Mouse (Mus musculus): ENCODE data around the gene Pip4p1. TPM values are rescaled to one million over a fixed set of nuclear protein-coding genes. Genes with fewer than 3 reads are reported as not detected.
A peak's percentile ranks its signal among the peaks of the same experiment; 100 is the strongest.
"Not testable (repeated sequence)": the region's sequence is repeated elsewhere in the genome, so short reads cannot be mapped to it uniquely, and the experiment has no call there.

Gene Pip4p1
- polyA plus RNA-seq, 1 experiment from 2014 or later: 67.5 TPM

DNA sequence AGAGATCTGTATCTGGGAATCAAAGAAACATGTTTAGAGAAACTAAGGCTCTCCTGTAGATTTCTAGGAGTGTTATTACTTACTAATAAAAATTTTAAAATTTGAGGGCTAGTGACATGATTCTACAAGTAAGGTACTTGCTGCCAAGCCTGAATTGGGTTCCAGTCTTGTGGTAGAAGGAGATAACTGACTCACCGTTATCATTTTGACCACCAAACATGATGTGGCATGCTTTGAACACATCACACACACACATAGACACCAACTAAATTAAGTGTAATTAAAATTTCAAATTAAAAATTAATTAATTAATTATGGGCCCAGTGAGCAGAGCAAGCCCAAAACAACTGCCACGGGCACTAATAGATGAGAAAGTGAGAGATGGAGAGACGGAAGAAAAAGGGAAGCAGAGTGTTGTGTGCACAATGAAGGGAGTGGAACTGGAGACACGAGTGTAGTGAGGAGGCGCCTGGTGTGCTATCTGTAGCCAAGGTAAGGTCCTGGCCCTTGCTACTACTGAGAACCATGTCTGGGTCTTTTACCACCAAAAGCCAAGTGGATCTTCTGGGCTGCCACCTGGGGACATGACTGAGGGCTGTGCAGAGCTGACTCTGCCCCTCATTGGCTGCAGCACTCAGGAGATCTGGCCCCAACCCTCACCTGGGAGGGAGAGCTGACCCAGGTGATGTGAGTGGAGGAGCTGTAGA, 27.8 kb upstream of the Pip4p1 start:
- H3K9me3 ChIP-seq; H3K4me3 ChIP-seq (replicated peaks); H3K36me3 ChIP-seq; H3K4me1 ChIP-seq (replicated peaks); ATAC-seq; H3K9ac ChIP-seq; H3K27me3 ChIP-seq (replicated peaks); H3K27ac ChIP-seq; H3K4me2 ChIP-seq (replicated peaks): not testable (repeated sequence)
- WGBS: 89% methylated on average over 5 of the region's 5 CpGs

DNA sequence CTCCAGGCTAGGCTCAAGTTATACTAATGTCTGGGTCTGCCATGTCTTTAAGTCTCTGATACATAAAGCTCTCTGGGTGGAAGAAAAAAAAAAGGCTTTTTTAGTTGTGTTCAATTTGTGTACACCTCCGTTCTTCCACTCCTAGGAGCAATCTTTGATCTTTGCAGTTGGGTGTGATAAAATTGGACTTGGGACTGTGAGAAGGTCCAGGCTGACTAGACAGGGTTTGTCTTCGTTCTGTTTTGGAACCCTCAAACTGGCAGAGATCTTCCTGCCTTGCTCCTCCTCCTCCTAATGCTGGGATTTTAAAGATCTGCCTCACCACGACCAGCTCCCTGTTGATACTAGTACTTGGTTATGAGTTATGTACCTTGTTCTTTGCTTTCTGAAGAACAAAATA, 26.5 kb upstream of the Pip4p1 start:
- H3K36me3 ChIP-seq; H3K9ac ChIP-seq; H3K4me3 ChIP-seq (replicated peaks); H3K27ac ChIP-seq; H3K27me3 ChIP-seq (replicated peaks); H3K4me2 ChIP-seq (replicated peaks); H3K9me3 ChIP-seq; H3K4me1 ChIP-seq (replicated peaks): not testable (repeated sequence)
- WGBS: 49% methylated on average over 3 of the region's 3 CpGs
- peak; percentile 65 for ATAC-seq

DNA sequence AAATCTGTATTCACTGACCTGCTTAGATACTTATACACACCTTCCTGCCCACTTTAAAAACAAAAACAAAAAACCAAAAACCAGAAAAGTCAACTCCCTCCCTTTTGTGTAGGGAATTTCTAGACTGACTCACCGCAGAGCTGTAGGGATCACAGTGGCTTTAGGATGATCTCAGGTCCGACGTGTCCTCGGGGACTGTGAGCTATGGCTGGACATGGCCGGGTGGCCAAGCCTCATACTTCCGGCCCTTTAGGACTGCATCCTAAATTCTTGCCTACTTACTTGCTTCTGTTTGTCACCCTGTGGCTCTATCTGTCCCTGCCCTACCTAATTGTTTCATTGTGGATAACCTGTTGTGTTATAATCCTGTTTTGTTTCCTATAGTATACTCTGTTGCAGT, 26.1 kb upstream of the Pip4p1 start:
- not testable (repeated sequence) for H3K36me3 ChIP-seq; H3K4me1 ChIP-seq (replicated peaks); H3K4me3 ChIP-seq (replicated peaks); H3K9me3 ChIP-seq; H3K27me3 ChIP-seq (replicated peaks); H3K9ac ChIP-seq; H3K27ac ChIP-seq; ATAC-seq
- 83% methylated on average over 6 of the region's 6 CpGs for WGBS
- H3K4me2 ChIP-seq (replicated peaks): peak overlapping the region; percentile 49

DNA sequence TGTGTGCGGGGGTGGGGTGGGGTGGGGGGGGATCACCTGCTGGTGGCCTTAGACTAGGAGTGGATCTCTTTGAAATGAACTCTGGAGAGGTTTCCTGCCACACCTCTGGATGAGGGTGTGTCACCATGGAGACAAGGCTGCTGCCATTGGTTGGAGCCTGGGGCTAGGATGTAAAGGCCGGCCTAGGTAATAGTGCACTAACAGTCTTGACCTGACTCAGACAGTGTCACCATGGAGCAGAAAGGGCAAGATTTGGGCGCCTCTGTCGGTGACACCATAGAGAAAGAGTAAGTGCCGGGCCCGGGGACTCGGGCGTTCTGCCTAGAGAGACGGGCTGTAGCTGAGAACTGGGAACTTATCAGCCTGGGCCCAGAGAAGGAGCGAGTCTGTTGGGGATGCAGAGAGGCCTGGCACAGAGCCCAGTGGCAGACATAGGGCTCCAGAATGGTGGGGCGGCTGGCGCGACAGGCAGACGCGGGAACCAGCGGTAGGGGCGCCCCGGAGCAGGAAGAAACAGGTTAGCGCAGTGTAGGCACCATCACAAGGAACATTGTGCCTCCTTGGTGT, 25.4 kb upstream of the Pip4p1 start, which contains the start of gene Pnp2:
Gene Pnp2, plus strand, starts transcription at position 51 of the 567 bp plus-strand sequence.
- H3K4me2 ChIP-seq (replicated peaks): peak within 1 kb of the TSS; percentile 49
- not testable (repeated sequence) for H3K9ac ChIP-seq; H3K27ac ChIP-seq; H3K9me3 ChIP-seq; H3K27me3 ChIP-seq (replicated peaks); H3K4me1 ChIP-seq (replicated peaks); H3K36me3 ChIP-seq; H3K4me3 ChIP-seq (replicated peaks)
- 9% methylated on average over 19 of the region's 19 CpGs for WGBS
- ATAC-seq: peak; percentile 80

DNA sequence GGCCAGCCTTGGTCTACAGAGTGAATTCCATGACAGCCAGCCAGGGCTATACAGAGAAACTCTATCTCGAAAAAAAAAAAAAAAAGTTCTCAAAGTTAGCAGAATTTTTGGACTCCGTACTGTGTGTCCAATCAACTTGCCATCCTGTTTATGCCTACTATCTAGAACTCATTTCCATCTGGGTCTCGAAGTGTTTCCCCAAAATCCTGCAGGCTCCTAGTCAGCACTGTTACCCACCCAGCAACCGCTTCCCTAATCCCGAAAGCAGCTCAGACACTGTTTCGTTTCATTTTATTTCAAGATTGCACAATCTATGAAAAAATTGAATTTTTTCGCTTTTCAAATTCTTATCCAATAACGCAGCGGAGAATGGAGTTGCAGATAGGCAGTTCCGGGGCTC, 24.8 kb upstream of the Pip4p1 start:
- H3K27me3 ChIP-seq (replicated peaks): no peaks in the 10 kb centered on the region
- H3K9me3 ChIP-seq: no peaks in the 10 kb centered on the region
- H3K9ac ChIP-seq: no peak overlapping the region
- H3K27ac ChIP-seq: no peak overlapping the region
- no peaks in the 10 kb centered on the region for H3K36me3 ChIP-seq
- no peak overlapping the region for H3K4me3 ChIP-seq (replicated peaks)
- no peaks in the 10 kb centered on the region for H3K4me1 ChIP-seq (replicated peaks)
- ATAC-seq: no peak
- WGBS: 91% methylated on average over 10 of the region's 10 CpGs
- H3K4me2 ChIP-seq (replicated peaks): no peak overlapping the region

DNA sequence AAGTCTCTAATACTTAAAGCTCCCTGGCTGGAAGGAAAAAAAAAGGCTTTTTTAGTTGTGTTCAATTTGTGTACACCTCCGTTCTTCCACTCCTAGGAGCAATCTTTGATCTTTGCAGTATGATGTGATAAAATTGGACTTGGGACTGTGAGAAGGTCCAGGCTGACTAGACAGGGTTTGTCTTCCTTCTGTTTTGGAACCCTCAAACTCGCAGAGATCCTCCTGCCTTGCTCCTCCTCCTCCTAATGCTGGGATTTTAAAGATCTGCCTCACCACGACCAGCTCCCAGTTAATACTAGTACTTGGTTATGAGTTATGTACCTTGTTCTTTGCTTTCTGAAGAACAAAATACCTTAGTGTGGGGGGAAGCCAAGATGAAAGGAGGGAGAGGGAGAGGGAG, 14.9 kb upstream of the Pip4p1 start:
- peak overlapping the region; percentile 53; the same call in 1 of the 2 replicates for H3K9ac ChIP-seq

GRCm38 (mm10) chr14:50945081-50945480, 14.4 kb upstream of the Pip4p1 start:
- Histone ChIP-seq H3K4me3 (replicated peaks) (peak overlapping the region; percentile 51), H3K27ac (peak overlapping the region; percentile 90), H3K4me2 (replicated peaks) (peak overlapping the region; percentile 63), H3K9ac (peak overlapping the region; percentile 53)
- not testable (repeated sequence) for H3K27me3 ChIP-seq (replicated peaks); H3K36me3 ChIP-seq; H3K9me3 ChIP-seq; H3K4me1 ChIP-seq (replicated peaks)
- 5% methylated on average over 6 of the region's 6 CpGs for WGBS
- ATAC-seq: peak; percentile 39

More for the DNA sequence above, 14.9 kb upstream of the Pip4p1 start:
- not testable (repeated sequence) for ATAC-seq; H3K9me3 ChIP-seq; H3K4me1 ChIP-seq (replicated peaks); H3K27me3 ChIP-seq (replicated peaks); H3K36me3 ChIP-seq
- peak overlapping the region; percentile 90; the same call in 1 of the 2 replicates for H3K27ac ChIP-seq
- peak overlapping the region; percentile 63 for H3K4me2 ChIP-seq (replicated peaks)
- peak overlapping the region; percentile 51 for H3K4me3 ChIP-seq (replicated peaks)
- WGBS: 16% methylated on average over 3 of the region's 3 CpGs

DNA sequence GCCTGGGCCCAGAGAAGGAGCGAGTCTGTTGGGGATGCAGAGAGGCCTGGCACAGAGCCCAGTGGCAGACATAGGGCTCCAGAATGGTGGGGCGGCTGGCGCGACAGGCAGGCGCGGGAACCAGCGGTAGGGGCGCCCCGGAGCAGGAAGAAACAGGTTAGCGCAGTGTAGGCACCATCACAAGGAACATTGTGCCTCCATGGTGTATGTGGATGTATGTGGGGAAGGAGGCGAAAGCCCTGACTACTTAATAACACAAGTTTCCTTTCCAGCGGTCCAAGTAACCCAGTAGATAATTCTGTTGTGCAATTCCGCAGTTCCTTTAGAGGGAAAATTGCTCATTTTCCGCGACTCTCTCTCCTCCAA, 14.0 kb upstream of the Pip4p1 start:
- peak overlapping the region; percentile 53 for H3K9ac ChIP-seq
- H3K36me3 ChIP-seq; H3K4me1 ChIP-seq (replicated peaks); H3K27me3 ChIP-seq (replicated peaks); H3K9me3 ChIP-seq: not testable (repeated sequence)
- peak; percentile 97 for ATAC-seq
- peak overlapping the region; percentile 51 for H3K4me3 ChIP-seq (replicated peaks)
- peak overlapping the region; percentile 90 for H3K27ac ChIP-seq
- peak overlapping the region; percentile 63 for H3K4me2 ChIP-seq (replicated peaks)
- WGBS: under 1% methylated on average over 15 of the region's 15 CpGs

- peak; percentile 99 for ATAC-seq
- Histone ChIP-seq H3K9ac (peak within 1 kb of the TSS; percentile 53), H3K9me3 (no peaks in the 10 kb centered on the region), H3K4me1 (replicated peaks) (no peaks in the 10 kb centered on the region), H3K4me3 (replicated peaks) (peak within 1 kb of the TSS; percentile 51), H3K27me3 (replicated peaks) (no peaks in the 10 kb centered on the region), H3K27ac (peak within 1 kb of the TSS; percentile 90), H3K4me2 (replicated peaks) (peak within 1 kb of the TSS; percentile 63), H3K36me3 (no peaks in the 10 kb centered on the region)
- WGBS: 14% methylated on average over 31 of the region's 31 CpGs
Observed at GRCm38 (mm10) chr14:50943932-50944667, 13.4 kb upstream of the Pip4p1 start, which contains the start of gene Gm49342. TSS of gene Gm49342 (plus strand) at chr14:50944517.

- no peak overlapping the region for H3K9ac ChIP-seq
- no peak overlapping the region for H3K4me2 ChIP-seq (replicated peaks)
- ATAC-seq: no peak
- no peak overlapping the region for H3K27ac ChIP-seq
- H3K4me1 ChIP-seq (replicated peaks): no peaks in the 10 kb centered on the region
- no peaks in the 10 kb centered on the region for H3K36me3 ChIP-seq
- H3K27me3 ChIP-seq (replicated peaks): no peaks in the 10 kb centered on the region
- 45% methylated on average over 2 of the region's 2 CpGs for whole genome bisulfite sequencing
- H3K9me3 ChIP-seq: no peaks in the 10 kb centered on the region
- no peak overlapping the region for H3K4me3 ChIP-seq (replicated peaks)
Observed at GRCm38 (mm10) chr14:50938940-50939339, 8.3 kb upstream of the Pip4p1 start.

GRCm38 (mm10) chr14:50938119-50938908, 7.7 kb upstream of the Pip4p1 start:
- H3K4me3 ChIP-seq (replicated peaks): no peak overlapping the region
- 92% methylated on average over 3 of the region's 3 CpGs for WGBS

GRCm38 (mm10) chr14:50936649-50937048, 6.0 kb upstream of the Pip4p1 start:
- H3K27ac ChIP-seq: no peak overlapping the region
- 65% methylated on average over 1 of the region's 1 CpGs for WGBS
- no peak for ATAC-seq

More at GRCm38 (mm10) chr14:50938119-50938908, 7.7 kb upstream of the Pip4p1 start:
- Histone ChIP-seq H3K9me3 (no peaks in the 10 kb centered on the region), H3K9ac (no peak overlapping the region), H3K4me2 (replicated peaks) (no peak overlapping the region), H3K36me3 (no peaks in the 10 kb centered on the region), H3K27me3 (replicated peaks) (no peaks in the 10 kb centered on the region), H3K27ac (no peak overlapping the region), H3K4me1 (replicated peaks) (no peaks in the 10 kb centered on the region)
- ATAC-seq: no peak

More at GRCm38 (mm10) chr14:50936649-50937048, 6.0 kb upstream of the Pip4p1 start:
- no peak overlapping the region for H3K4me3 ChIP-seq (replicated peaks)
- no peaks in the 10 kb centered on the region for H3K27me3 ChIP-seq (replicated peaks)
- H3K4me2 ChIP-seq (replicated peaks): no peak overlapping the region
- H3K9ac ChIP-seq: no peak overlapping the region
- H3K4me1 ChIP-seq (replicated peaks): no peaks in the 10 kb centered on the region
- H3K36me3 ChIP-seq: no peaks in the 10 kb centered on the region
- no peaks in the 10 kb centered on the region for H3K9me3 ChIP-seq

Data from intestine, embryonic 15.5 days (tissue).